Mouse (Mus musculus): ENCODE results near the gene Mab21l1.

- TF ChIP-seq POLR2A (IDR thresholded peaks at IDR 0.05; ENCODE audit: borderline replicate concordance, extremely low read depth, low read depth, low read length), result no peak
- no peak for TF ChIP-seq CTCF (IDR thresholded peaks at IDR 0.05; ENCODE audit: insufficient read depth, low read length)
Measured at GRCm38 (mm10) chr3:55785981-55786725, 3.8 kb downstream of the Mab21l1 start.
